Mouse (Mus musculus) forebrain, embryonic 13.5 days (tissue): ENCODE measurements at regions not wholly inside any gene's neighbourhood (a gene's known extent, or its start where the extent isn't known, plus 50 kb on each side); places are given as distances from the start of the nearest gene placed in this dataset.

ENCODE experiments used
- ATAC-seq: fragments of 200-750 bp; cut with Nextera tagmentation; 2 replicates; pipeline ENCODE4 v1.8.0; 2017
- H3K27ac ChIP-seq: fragments of 300-500 bp; sonication (generic); 2 replicates; pipeline ENCODE4 v1.5.1; 2015; ENCODE audit warnings: inconsistent platforms, mild to moderate bottlenecking, moderate library complexity
- H3K27me3 ChIP-seq: fragments of 300-500 bp; sonication (generic); 2 replicates; pipeline ENCODE4 v1.6.1; 2015; ENCODE audit warnings: mild to moderate bottlenecking, inconsistent platforms
- H3K36me3 ChIP-seq: fragments of 300-500 bp; sonication (generic); 2 replicates; pipeline ENCODE4 v1.6.1; 2015; ENCODE audit warnings: mild to moderate bottlenecking, inconsistent platforms; ENCODE audit not compliant: poor library complexity, severe bottlenecking
- H3K4me1 ChIP-seq: fragments of 300-500 bp; sonication (generic); 2 replicates; pipeline ENCODE4 v1.6.1; 2015; ENCODE audit warnings: inconsistent platforms
- H3K4me2 ChIP-seq: fragments of 300-500 bp; sonication (generic); 2 replicates; pipeline ENCODE4 v1.6.1; 2015; ENCODE audit warnings: inconsistent platforms, mild to moderate bottlenecking, moderate library complexity
- H3K4me3 ChIP-seq: fragments of 300-500 bp; sonication (generic); 2 replicates; pipeline ENCODE4 v1.5.1; 2015; ENCODE audit warnings: mild to moderate bottlenecking, inconsistent platforms
- H3K9ac ChIP-seq: fragments of 300-500 bp; sonication (generic); 2 replicates; pipeline ENCODE4 v1.6.1; 2015; ENCODE audit warnings: mild to moderate bottlenecking, inconsistent platforms
- H3K9me3 ChIP-seq: fragments of 300-500 bp; sonication (generic); replicated peaks from 2 replicates; pipeline ENCODE4 v1.6.1; 2016; ENCODE audit warnings: inconsistent platforms
- WGBS: fragments of 180-500 bp; shearing (Covaris S2); methylation state at CpG from one replicate; pipeline ENCODE4 v1.1.7; 2015; 5-methylcytosine and 5-hydroxymethylcytosine counted together

GRCm38 (mm10) chr1:109471671-109472070, 510.6 kb upstream of the Cdh7 start:
- no peak overlapping the region for H3K4me3 ChIP-seq
- H3K27ac ChIP-seq, result no peak overlapping the region
- no peaks in the 10 kb centered on the region for H3K9me3 ChIP-seq
- 66% methylated on average over 3 of the region's 3 CpGs for WGBS
- H3K36me3 ChIP-seq, result no peaks in the 10 kb centered on the region
- H3K27me3 ChIP-seq, result no peaks in the 10 kb centered on the region
- no peak overlapping the region for H3K4me2 ChIP-seq
- H3K4me1 ChIP-seq, result no peaks in the 10 kb centered on the region
- ATAC-seq, result peak; percentile 78; the same call in 1 of the 2 replicates
- H3K9ac ChIP-seq, result no peak overlapping the region

- Histone ChIP-seq H3K27ac (no peak overlapping the region), H3K9me3 (no peaks in the 10 kb centered on the region), H3K4me3 (no peak overlapping the region), H3K27me3 (no peaks in the 10 kb centered on the region), H3K4me1 (no peaks in the 10 kb centered on the region), H3K9ac (no peak overlapping the region), H3K36me3 (no peaks in the 10 kb centered on the region), H3K4me2 (no peak overlapping the region)
- 69% methylated on average over 3 of the region's 3 CpGs for WGBS
- ATAC-seq, result no peak
Observed at GRCm38 (mm10) chr1:109481387-109481786, 500.8 kb upstream of the Cdh7 start.

GRCm38 (mm10) chr1:109495936-109496335, 486.3 kb upstream of the Cdh7 start:
- H3K9me3 ChIP-seq, result no peaks in the 10 kb centered on the region
- 68% methylated on average over 1 of the region's 1 CpGs for WGBS
- no peaks in the 10 kb centered on the region for H3K4me1 ChIP-seq
- H3K36me3 ChIP-seq, result no peaks in the 10 kb centered on the region
- no peaks in the 10 kb centered on the region for H3K27me3 ChIP-seq
- H3K4me2 ChIP-seq, result no peak overlapping the region
- no peak overlapping the region for H3K4me3 ChIP-seq
- no peak overlapping the region for H3K27ac ChIP-seq
- no peak overlapping the region for H3K9ac ChIP-seq
- ATAC-seq, result no peak

GRCm38 (mm10) chr1:109512632-109513259, 469.5 kb upstream of the Cdh7 start:
- H3K36me3 ChIP-seq, result no peaks in the 10 kb centered on the region
- H3K4me2 ChIP-seq, result no peak overlapping the region
- H3K9me3 ChIP-seq, result no peaks in the 10 kb centered on the region
- WGBS, result 63% methylated on average over 1 of the region's 1 CpGs
- no peak overlapping the region for H3K27ac ChIP-seq
- H3K4me1 ChIP-seq, result no peaks in the 10 kb centered on the region
- ATAC-seq, result peak; percentile 92
- no peak overlapping the region for H3K4me3 ChIP-seq
- H3K9ac ChIP-seq, result no peak overlapping the region
- H3K27me3 ChIP-seq, result no peaks in the 10 kb centered on the region

- Histone ChIP-seq H3K4me3 (no peak overlapping the region), H3K4me1 (no peaks in the 10 kb centered on the region), H3K36me3 (no peaks in the 10 kb centered on the region), H3K9me3 (no peaks in the 10 kb centered on the region), H3K27me3 (no peaks in the 10 kb centered on the region), H3K9ac (no peak overlapping the region), H3K4me2 (no peak overlapping the region), H3K27ac (no peak overlapping the region)
- 31% methylated on average over 1 of the region's 1 CpGs for WGBS
- peak; percentile 57; the same call in 1 of the 2 replicates for ATAC-seq
Observed at GRCm38 (mm10) chr1:109514375-109514774, 467.9 kb upstream of the Cdh7 start.
